Mouse (Mus musculus) stomach, embryonic 16.5 days (tissue): ENCODE measurements around the gene Ino80b. TPM values are rescaled to one million over a fixed set of nuclear protein-coding genes. Genes with fewer than 3 reads are reported as not detected.
A peak's percentile ranks its signal among the peaks of the same experiment; 100 is the strongest.

Experiments
- ATAC-seq: fragments of 200-750 bp; cut with Nextera tagmentation; 2 replicates; pipeline ENCODE4 v1.8.0; 2017; ENCODE audit warnings: moderate number of reproducible peaks, moderate TSS enrichment; ENCODE audit not compliant: insufficient read depth, low FRiP score
- H3K27ac ChIP-seq: fragments of 300-500 bp; sonication (generic); 2 replicates; pipeline ENCODE4 v1.5.1; 2014; ENCODE audit warnings: low read length
- H3K27me3 ChIP-seq: fragments of 300-500 bp; sonication (generic); 2 replicates; pipeline ENCODE4 v1.6.1; 2014; ENCODE audit warnings: low read length, control low read depth, mixed read lengths; ENCODE audit not compliant: control insufficient read depth, insufficient read depth
- H3K36me3 ChIP-seq: fragments of 300-500 bp; sonication (generic); 2 replicates; pipeline ENCODE4 v1.6.1; 2014; ENCODE audit warnings: low read length; ENCODE audit not compliant: control insufficient read depth, insufficient read depth
- H3K4me1 ChIP-seq: fragments of 300-500 bp; sonication (generic); 2 replicates; pipeline ENCODE4 v1.6.1; 2014; ENCODE audit warnings: low read length, control low read depth, mixed read lengths; ENCODE audit not compliant: control insufficient read depth, insufficient read depth
- H3K4me2 ChIP-seq: fragments of 300-500 bp; sonication (generic); 2 replicates; pipeline ENCODE4 v1.6.1; 2014; ENCODE audit warnings: low read depth, low read length, mixed read lengths
- H3K4me3 ChIP-seq: fragments of 300-500 bp; sonication (generic); replicated peaks from 2 replicates; pipeline ENCODE4 v1.5.1; 2014; ENCODE audit warnings: mild to moderate bottlenecking, low read length
- H3K9ac ChIP-seq: fragments of 300-500 bp; sonication (generic); 2 replicates; pipeline ENCODE4 v1.6.1; 2014; ENCODE audit warnings: low read length
- H3K9me3 ChIP-seq: fragments of 300-500 bp; sonication (generic); replicated peaks from 2 replicates; pipeline ENCODE4 v1.6.1; 2016; ENCODE audit warnings: low read length, control low read depth; ENCODE audit not compliant: control insufficient read depth
- WGBS: fragments of 180-500 bp; shearing (Covaris S2); extraction: QIAGEN DNeasy Blood & Tissue Kit; methylation state at CpG from one replicate; pipeline ENCODE4 v1.1.7; 2014; 5-methylcytosine and 5-hydroxymethylcytosine counted together
- polyA plus RNA-seq: library from polyadenylated mRNA; unstranded; fragments of >200 nt; fragmentation: Nextera tagmentation; extraction: Ambion mirVana; gene quantifications from 2 replicates; pipeline ENCODE4 v1.2.1, GENCODE M21; 2015

The Ino80b gene
- polyA plus RNA-seq, 1 experiment from 2014 or later, result 8.4 TPM

DNA sequence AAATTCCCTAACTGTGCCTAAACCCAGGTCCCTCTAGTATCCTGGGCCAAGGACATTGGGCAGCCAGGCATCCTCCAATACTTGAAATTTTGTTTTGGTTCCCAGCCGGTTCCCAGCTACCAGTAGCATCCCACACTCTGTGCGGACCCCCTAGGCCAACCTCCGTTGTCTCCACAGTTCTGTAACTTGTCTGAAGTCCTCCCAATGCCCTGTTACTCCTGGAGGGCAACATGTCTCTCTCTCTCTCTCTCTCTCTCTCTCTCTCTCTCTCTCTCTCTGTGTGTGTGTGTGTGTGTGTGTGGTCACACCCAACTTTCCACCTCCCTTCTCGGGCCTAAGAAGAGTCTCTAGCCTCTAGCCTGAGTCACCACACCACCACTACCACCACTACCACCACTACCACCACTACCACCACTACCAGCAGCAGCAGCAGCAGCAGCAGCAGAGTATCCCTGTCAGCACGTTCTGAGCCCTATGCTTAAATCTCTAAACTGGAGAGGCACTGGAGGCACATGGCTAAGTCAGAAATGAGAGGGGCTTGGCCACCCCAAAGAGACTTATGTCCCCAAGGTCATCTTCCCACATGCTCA lies 11.2 kb upstream of the Ino80b start:
- H3K4me3 ChIP-seq, result peak overlapping the region; percentile 54
- 17% methylated on average over 5 of the region's 5 CpGs for WGBS
- peak overlapping the region; percentile 66 for H3K4me2 ChIP-seq
- H3K27me3 ChIP-seq, result no peaks in the 10 kb centered on the region
- H3K4me1 ChIP-seq, result peaks cover 29% of the 10 kb centered on the region
- H3K27ac ChIP-seq, result peak overlapping the region; percentile 99
- no peaks in the 10 kb centered on the region for H3K9me3 ChIP-seq
- H3K36me3 ChIP-seq, result no peaks in the 10 kb centered on the region
- H3K9ac ChIP-seq, result peak overlapping the region; percentile 85
- no peak for ATAC-seq

DNA sequence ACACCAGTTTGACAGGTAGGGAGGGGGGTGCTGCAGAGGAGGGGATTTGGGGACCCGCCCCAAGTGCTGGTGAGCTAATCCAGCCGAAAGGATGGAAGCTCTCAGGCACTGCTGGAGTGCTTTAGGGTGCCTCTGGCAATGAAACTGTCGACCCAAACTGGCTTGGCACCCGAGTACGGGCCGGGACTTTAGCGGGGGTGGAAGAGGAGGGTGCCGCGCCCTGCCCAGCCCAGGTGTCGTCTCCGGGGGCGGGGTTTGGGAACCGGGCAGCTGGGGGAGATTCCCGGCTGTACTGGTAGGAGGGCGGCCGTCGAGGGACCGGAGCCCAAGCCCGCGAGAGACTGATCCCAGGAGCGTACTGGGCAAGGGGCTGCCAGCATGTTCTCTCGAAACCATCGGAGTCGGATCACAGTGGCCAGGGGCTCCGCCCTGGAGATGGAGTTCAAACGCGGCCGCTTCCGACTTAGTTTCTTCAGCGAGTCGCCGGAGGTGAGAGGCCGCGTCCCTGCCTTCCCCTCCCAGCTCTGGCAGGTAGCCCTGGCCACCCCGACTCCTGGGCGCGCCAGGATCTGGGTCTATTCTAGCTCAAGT lies 10.4 kb upstream of the Ino80b start:
- WGBS, result 4% methylated on average over 37 of the region's 37 CpGs
- H3K4me2 ChIP-seq, result peak overlapping the region; percentile 66
- peaks cover 35% of the 10 kb centered on the region for H3K4me1 ChIP-seq
- no peaks in the 10 kb centered on the region for H3K27me3 ChIP-seq
- peak overlapping the region; percentile 54 for H3K4me3 ChIP-seq
- H3K36me3 ChIP-seq, result no peaks in the 10 kb centered on the region
- peak overlapping the region; percentile 85 for H3K9ac ChIP-seq
- H3K9me3 ChIP-seq, result no peaks in the 10 kb centered on the region
- H3K27ac ChIP-seq, result peak overlapping the region; percentile 99
- ATAC-seq, result peak; percentile 4; the same call in 1 of the 2 replicates

DNA sequence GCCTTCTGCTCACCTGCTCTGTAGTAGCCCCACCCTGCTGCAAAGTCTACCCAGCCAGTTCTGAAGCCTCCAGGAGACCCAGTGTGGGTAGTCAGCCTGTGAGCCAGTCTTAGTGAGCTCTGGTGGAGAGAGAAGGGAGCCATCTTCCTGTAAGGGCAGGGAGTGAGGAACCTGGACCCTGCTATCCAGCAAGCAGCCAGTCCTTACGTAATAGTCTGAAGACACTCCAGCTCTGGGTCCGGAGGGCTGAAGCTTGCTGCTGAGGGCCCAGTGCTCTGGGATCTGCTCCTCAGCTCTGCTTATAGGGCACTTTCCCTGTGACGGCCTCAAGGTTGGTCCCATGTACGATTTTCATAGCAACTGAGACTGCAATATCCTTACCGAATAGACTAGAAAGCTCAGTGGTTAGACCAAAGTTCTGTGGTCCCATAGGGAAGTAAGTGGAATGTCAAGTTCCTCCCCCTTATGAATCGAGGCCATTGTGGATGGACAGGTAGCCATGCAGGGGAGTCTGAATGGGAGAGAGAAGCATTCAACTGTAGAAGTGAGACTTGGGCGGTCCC lies 9.8 kb upstream of the Ino80b start, which contains the start of gene Rtkn:
Rtkn (plus strand) TSS at position 513 of the 563 bp plus-strand sequence.
- WGBS, result 64% methylated on average over 7 of the region's 7 CpGs
- Histone ChIP-seq H3K27me3 (no peaks in the 10 kb centered on the region), H3K4me2 (peak within 1 kb of the TSS; percentile 66), H3K4me1 (peaks cover 35% of the 10 kb centered on the region), H3K9ac (peak within 1 kb of the TSS; percentile 85), H3K9me3 (no peaks in the 10 kb centered on the region), H3K4me3 (peak within 1 kb of the TSS; percentile 54), H3K27ac (peak within 1 kb of the TSS; percentile 99), H3K36me3 (no peaks in the 10 kb centered on the region)
- no peak for ATAC-seq

DNA sequence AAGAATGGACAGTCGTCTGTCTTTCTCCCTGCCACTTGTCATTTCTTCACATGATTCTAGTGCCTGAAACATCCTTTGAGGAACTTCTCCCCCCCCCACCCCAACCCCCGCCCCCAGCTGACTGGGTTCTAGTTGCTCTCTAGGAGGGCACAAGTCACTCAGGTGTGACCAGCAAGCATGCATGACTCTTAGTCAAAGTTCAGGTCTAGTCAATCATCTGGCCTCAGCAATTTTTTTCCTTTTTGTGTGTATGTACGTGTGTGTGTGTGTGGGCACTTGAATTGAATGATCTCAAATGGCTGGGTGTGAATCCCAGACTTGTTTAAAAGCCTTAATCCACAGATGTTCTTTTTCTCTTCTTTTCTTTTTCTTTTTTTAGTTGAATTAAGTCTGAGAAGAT lies 9.0 kb upstream of the Ino80b start:
- no peak for ATAC-seq

DNA sequence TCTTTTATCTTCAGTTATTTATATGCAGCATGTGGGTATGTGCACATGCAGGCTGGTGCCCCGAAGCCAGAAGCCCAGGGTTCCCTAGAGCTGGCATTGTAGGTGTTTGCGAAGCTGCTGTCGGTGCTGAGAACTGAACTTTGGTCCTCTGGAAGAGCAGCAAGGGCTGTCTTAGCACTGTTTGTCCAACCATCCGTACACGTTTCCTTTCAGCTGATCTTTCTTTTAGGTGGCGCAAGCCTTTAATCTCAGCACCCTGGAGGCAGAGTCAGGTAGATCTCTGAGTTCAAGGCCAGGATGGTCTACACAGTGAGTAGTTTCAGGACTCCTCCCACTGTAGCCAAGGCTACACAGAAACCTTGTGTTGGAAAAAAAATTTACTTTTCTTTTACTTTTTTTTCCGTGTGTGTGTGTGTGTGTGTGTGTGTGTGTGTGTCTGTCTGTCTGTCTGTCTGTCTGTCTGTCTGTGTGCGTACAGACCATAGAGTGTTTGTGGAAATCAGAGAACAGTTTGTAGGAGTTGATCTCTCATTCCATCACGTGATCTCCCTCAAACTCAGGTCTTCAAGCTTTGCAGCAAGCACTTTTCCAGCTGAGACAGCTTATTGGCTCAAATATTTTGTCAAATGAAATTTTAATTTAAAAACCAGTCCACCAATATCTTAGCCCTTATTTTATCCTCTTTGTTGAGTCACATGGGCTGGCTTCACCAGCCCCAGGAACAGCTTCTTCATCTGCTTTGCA lies 7.1 kb upstream of the Ino80b start:
- H3K9me3 ChIP-seq, result no peaks in the 10 kb centered on the region
- H3K4me2 ChIP-seq, result peak overlapping the region; percentile 6; the same call in 1 of the 2 replicates
- 68% methylated on average over 9 of the region's 9 CpGs for WGBS
- ATAC-seq, result no peak
- no peaks in the 10 kb centered on the region for H3K27me3 ChIP-seq
- H3K9ac ChIP-seq, result no peak overlapping the region
- H3K4me1 ChIP-seq, result peaks cover 20% of the 10 kb centered on the region
- no peaks in the 10 kb centered on the region for H3K36me3 ChIP-seq
- peak overlapping the region; percentile 82 for H3K27ac ChIP-seq
- H3K4me3 ChIP-seq, result no peak overlapping the region

More for the DNA sequence above, 9.0 kb upstream of the Ino80b start:
- WGBS, result 60% methylated on average over 3 of the region's 3 CpGs
- Histone ChIP-seq H3K36me3 (no peaks in the 10 kb centered on the region), H3K27me3 (no peaks in the 10 kb centered on the region), H3K27ac (0 out of 2 replicates have a peak overlapping the region, but pooled peaks have one; percentile 99), H3K4me1 (peaks cover 35% of the 10 kb centered on the region), H3K4me3 (no peak overlapping the region), H3K4me2 (no peak overlapping the region), H3K9ac (no peak overlapping the region), H3K9me3 (no peaks in the 10 kb centered on the region)

DNA sequence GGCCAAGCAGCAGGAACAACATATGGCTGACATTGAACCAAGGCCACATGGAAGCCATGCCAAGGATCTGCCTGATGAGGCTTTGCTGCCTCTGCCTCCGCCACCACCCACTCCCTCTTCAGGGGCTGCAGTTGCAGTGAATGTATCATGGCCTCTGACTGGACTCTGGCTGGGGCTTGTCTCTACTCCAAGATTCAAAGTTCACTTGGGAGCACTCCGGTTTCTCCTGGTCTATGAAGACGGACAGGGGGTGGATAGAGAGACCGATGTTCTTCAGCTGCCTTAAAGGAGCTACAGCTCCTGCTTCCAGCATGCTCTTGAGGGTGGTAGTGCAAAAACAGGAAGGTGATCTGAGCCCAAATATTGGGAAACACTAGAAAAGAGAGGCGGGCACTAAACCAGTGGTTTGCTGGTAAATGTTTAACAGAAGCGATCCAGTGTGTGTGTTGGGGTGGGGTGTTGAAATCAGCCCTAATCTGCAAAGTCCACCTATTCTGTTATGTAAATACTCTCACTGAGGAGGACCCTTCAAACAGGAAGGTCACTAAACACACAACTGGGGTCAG lies 6.3 kb upstream of the Ino80b start:
- no peaks in the 10 kb centered on the region for H3K36me3 ChIP-seq
- H3K4me1 ChIP-seq, result peaks cover 20% of the 10 kb centered on the region
- H3K4me2 ChIP-seq, result peak overlapping the region; percentile 25
- ATAC-seq, result peak; percentile 59; the same call in 1 of the 2 replicates
- WGBS, result 38% methylated on average over 6 of the region's 6 CpGs
- no peaks in the 10 kb centered on the region for H3K9me3 ChIP-seq
- no peaks in the 10 kb centered on the region for H3K27me3 ChIP-seq
- peak overlapping the region; percentile 34; the same call in 1 of the 2 replicates for H3K9ac ChIP-seq
- H3K4me3 ChIP-seq, result no peak overlapping the region
- peak overlapping the region; percentile 82 for H3K27ac ChIP-seq

DNA sequence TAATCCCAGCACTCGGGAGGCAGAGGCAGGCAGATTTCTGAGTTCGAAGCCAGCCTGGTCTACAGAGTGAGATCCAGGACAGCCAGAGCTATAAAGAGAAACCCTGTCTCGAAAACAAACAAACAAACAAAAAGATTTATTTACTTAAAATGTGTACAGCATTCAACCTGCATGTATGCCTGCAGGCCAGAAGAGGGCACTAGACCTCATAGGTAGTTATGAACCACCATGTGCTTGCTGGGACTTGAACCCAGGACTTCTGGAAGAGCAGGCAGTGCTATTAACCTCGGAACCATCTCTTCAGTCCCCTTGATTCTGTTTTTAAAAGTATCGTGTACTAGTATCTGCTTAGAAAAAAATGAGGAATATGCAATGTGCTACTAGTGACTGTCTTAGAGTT lies 2.2 kb upstream of the Ino80b start:
- Histone ChIP-seq H3K27ac (no peak overlapping the region), H3K4me2 (no peak overlapping the region), H3K27me3 (no peaks in the 10 kb centered on the region), H3K36me3 (no peaks in the 10 kb centered on the region), H3K9ac (no peak overlapping the region), H3K9me3 (no peaks in the 10 kb centered on the region), H3K4me1 (peaks cover 30% of the 10 kb centered on the region), H3K4me3 (no peak overlapping the region)
- no peak for ATAC-seq
- 94% methylated on average over 5 of the region's 5 CpGs for WGBS

DNA sequence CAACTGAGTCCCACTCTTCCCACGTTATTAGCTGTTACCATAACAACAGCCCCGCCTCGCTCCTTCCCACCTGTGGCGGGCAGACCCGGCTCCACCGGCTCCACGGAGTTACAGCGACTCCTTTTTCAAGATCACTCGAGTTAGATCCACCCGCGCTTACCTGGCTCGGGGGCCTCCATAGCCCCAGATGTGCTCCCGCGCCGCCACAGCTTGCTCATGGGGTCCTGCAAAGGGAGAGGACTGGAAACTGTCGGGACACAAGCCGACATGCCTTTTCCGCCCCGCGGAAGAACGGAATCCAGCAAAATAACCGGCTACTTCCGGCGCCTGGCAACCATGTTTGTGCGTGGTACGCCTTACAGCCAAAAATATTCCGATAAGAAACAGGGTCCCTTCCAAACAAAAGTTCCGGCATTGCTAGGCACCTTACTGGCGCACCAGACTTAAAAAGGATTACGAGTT lies 349 bp downstream of the Ino80b start:
- H3K4me3 ChIP-seq, result peak overlapping the region; percentile 80
- peak overlapping the region; percentile 62; the same call in 1 of the 2 replicates for H3K27ac ChIP-seq
- ATAC-seq, result 0 out of 2 replicates have a peak, but pooled peaks have one; percentile 7
- peak overlapping the region; percentile 87 for H3K9ac ChIP-seq
- peak overlapping the region; percentile 85 for H3K4me2 ChIP-seq
- WGBS, result 0% methylated on average over 30 of the region's 30 CpGs
- no peaks in the 10 kb centered on the region for H3K27me3 ChIP-seq
- H3K9me3 ChIP-seq, result no peaks in the 10 kb centered on the region
- no peaks in the 10 kb centered on the region for H3K36me3 ChIP-seq
- H3K4me1 ChIP-seq, result peaks cover 29% of the 10 kb centered on the region
